Mouse (Mus musculus): Measurements from ENCODE around the gene C87436.
"Not testable (repeated sequence)": the region's sequence is repeated elsewhere in the genome, so short reads cannot be mapped to it uniquely, and the experiment has no call there.

The C87436 gene

GRCm38 (mm10) chr6:86485943-86486640 is 47.9 kb downstream of the C87436 start:
- DNase-seq, result no peak

DNA sequence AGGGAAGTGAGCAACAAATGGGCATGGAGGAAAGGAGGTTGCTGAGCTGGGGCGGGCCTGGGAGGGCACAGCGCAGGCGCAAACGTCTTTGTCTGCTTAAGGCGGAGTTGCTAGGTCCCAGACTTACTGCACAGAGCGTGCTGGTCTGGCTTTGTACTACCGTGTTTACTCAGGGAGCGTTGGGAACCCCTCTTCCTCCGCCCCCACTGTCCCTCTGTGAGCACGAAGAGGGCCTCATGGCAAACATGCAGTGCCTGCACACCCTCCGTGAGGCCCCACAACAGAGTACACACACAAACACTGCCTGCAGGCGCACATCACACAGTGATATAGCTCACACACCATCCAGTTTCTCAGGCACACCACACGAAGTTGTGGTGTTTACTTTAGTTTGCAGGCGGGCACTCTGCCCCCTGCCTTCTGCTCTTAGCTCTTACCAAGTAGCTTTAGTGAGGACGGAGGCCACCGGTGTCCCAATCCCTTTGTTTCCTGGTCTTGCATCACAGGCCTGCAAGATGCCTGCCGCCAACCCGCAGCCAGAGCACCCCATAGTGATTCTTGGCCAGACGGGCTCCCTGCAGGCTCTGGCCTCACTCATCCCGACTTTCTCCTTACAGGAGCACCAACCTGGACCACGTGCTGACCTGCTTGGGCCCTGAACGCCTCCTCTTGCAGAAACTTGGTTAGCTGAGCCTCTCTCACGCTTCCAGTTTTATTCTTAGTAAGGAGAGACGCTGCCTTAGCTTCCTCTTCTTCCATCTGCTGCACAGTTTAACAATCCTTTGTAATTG is 49.4 kb downstream of the C87436 start:
- DNase-seq, result peak; percentile 75 to 81

DNA sequence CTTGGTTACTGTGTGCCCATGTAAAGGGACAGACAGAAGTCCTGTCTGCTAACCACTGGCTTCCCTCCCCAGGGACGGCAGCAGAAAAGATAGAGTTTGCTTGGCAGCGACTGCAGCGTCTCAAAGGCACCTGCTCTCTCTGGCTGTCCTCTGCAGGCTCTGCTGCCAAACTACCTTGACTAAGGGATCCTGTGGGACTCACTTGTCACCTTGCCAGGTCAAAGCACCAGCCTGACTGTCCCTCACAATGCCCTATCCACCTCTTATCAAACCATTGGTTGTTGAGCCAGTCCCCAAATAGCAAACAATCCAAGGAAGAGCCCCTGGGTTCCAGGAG is 49.9 kb downstream of the C87436 start:
- DNase-seq, result peak; percentile 42 to 50

DNA sequence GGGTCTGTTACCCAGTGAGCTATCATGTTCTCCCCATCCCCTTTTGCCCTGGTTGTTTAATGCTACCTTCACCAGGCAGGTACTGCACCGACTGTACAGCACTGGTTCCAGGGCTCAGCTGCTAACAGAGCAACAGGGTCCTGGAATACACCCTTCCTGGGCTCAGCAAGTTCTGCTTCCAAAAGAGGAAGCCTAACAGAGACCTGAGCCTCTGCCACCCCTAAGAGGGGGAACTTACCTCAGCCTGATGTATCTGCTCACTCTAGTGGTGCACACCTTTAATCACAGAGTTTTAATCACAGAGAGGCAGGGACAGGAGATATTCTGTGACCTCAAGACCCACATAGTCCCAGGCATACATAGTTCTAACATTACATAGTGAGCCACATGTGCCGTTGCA is 51.8 kb downstream of the C87436 start:
- DNase-seq, result no peak

GRCm38 (mm10) chr6:86490413-86490812 is 52.2 kb downstream of the C87436 start:
- not testable (repeated sequence) for DNase-seq

- DNase-seq, result no peak
Observed at GRCm38 (mm10) chr6:86493469-86494263, 55.5 kb downstream of the C87436 start.

- no peak for DNase-seq
Observed at GRCm38 (mm10) chr6:86494767-86495166, 56.6 kb downstream of the C87436 start.

DNA sequence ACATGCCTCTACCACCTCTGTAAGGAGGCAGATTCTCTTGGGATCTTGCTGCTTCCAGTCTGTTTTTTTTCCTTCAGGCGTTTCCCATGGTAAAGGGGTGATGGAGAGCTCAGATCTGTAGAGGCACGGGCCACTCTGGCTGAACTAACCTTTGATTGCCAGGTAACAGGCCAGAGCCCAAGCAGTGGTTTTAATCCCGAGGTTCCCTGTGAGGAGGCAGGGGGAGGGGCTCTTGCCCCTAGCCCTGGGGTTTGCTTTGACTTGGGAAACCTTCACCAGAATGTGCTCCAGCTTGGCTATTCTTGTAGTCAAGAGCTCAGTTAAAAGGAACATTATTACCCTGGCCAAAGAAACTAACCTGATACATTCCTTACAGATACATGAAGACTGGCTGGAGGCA is 57.5 kb downstream of the C87436 start:
- DNase-seq, result no peak

- no peak for DNase-seq
Observed at GRCm38 (mm10) chr6:86496127-86496526, 58.0 kb downstream of the C87436 start.

DNA sequence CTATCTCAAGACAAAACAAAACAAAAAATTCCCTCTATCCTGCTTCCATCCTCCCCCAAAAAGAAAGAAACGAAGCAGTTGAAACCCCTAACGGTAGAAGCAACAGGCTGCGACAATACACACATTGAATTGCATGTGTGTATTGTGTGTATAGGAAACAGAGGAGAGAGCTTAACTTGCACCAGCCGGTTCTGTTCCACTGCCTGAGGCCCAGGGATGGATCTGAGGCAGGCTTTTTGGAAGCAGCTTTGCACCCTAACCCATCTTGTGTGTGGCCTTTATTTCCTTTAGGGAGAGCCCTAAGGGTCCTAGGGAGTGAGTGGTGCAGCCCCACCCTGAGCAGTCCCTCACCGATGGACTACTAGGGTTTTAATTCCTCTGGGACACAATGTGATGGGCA is 58.4 kb downstream of the C87436 start:
- no peak for DNase-seq

- DNase-seq, result no peak
Observed at GRCm38 (mm10) chr6:86497071-86497815, 59.1 kb downstream of the C87436 start.

DNA sequence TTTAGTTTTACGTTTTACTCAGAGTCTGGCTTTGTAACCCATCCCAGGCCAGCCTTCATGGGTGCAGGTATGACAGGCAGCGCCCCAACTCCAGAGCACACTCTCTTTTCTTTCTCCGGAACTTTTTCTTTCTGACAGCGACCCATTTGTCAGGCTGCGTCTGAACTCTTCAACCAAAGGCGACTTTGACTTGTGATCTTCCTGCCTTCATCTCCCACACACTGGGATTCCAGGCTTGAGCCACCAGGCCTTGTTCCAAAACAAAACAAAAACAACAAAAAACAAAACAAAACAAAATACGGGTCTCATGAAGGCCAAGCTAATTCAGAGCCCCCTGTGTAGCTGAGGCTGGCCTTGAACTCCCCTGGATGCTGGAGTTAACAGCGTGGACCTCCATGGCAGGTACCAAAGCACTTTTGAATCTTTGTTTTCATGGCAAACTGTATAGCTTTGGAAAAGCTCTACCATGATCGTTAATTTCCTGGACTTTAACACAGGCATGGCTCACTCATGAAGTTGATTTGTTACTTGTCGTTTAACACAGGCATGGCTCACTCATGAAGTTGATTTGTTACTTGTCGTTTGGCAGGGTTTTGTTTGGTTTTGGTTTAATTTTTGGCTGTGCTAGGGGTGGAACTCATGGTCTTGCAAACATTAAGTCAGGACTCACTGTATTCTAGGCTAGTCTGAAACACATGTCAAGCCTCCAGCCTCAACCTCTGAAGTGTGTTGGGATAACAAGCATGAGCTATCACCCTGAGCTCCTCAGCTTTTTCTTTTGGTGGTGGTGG is 60.0 kb downstream of the C87436 start:
- DNase-seq, result no peak

DNA sequence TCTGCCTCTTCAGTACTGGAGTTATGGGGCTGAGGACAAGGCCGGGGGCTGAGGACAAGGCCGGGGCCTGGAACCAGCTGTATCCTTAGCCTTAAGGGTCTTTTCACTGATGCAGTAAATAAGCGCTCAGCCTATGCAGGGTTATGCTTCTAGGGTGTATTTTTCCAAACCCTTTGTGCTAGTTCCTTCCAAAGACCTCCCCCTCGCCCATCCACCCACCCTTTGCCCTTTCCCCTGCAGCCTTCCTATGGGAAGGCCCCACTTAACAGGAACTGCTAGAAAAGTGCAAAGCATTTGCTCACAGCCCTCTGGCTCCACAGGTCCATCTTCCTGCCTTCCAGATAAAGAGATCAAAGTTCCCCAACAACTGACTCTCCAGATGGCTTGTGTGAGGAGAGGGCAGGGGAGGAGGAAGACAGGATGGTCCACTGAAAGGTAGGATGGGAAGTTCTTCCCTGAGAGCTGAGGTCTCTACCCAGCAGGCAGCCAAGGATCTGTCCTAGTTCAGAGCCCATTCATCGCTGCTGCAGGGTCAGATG is 61.5 kb downstream of the C87436 start:
- no peak for DNase-seq

GRCm38 (mm10) chr6:86503513-86503912 is 65.3 kb downstream of the C87436 start:
- no peak for DNase-seq

GRCm38 (mm10) chr6:86505671-86506070 is 67.5 kb downstream of the C87436 start:
- DNase-seq, result peak in 1 of 2 experiments; percentile 46

- DNase-seq, result no peak
Observed at GRCm38 (mm10) chr6:86506309-86506708, 68.1 kb downstream of the C87436 start.

DNA sequence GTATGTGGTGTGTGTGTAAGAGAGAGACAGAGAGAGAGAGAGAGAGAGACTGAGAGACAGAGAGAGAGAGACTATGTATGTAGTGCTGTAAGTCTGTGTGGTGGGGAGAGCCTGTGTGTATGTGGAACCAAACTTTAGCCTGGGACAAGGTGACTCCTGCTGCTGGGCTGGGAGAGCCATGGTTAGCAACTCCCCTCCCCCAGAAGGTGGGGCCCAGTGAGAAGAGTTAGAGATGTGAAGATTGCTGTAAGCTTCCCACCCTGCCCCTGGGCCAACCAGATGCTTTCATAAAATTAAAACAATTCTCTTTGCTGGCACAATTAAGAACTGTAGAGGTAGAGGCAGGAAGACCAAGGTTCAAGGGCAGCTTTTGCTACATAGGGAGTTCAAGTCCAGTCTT is 68.9 kb downstream of the C87436 start:
- DNase-seq, result no peak

GRCm38 (mm10) chr6:86508736-86509135 is 70.6 kb downstream of the C87436 start:
- no peak for DNase-seq

DNA sequence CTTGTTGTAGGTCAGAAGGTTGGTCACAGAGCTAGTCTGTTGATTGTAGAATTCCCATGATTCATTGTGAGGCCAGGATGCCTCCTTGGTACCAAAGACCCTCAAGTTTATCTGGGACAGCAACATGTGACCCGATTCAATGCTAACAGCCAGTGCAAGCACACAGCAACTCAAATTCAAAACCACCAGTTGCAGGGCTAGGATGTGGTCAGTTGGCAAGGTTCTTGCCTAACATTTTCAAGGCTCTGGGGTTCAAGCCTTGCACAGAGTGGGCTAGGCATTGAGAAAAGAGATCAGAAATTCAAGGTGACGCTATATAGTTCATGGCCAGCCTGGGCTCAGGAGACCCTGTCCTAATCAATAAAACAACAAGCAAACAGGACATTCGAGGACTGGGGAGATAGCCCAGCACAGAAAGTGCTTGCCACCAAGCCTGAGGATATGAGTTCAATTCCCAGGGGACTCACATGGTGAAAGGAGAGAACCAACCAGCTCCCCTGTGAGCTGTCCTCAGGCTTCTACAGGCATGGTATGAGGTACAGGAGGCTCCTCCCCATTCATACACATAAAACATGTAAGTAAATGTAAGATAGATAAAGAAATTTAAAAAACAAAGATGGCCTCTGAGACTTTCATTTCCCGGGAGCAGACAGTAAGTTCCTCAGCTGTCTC is 71.2 kb downstream of the C87436 start:
- DNase-seq, result no peak

DNA sequence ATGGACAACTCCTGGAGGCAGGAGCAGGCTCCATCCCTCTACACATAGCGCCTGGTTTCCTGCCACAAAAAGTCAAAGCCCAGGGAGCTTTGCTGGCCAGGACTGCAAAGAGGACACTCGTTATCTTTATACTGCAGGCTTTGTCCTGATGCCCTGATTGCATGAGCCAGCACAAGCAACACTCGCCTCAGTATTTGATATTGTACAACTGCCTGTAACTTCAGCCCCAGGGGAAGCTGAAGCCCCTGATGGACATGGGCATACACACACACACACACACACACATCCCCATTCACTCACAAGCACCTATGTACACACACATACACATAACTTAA is 71.7 kb downstream of the C87436 start:
- no peak for DNase-seq

DNA sequence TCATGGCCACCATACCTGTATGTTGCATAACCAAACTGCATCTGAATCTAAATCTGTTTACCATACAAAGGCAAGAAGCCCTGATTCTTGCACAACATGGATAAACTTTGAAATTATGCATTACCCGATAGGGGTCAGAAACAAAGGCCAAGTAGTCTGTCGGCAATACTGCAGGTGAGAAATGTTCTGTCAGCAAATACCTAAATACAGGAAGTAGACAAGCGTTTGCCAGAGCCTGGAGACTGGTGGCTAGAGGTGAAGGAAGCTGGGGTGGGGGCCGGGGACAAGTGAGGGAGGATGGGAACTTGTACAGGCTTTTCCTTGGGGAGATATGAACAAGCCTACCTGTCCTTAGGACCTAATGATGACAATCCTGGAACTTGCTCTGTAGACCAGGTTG is 72.8 kb downstream of the C87436 start:
- no peak for DNase-seq
